Mouse (Mus musculus) CH12.LX (cell line): ENCODE measurements at regions not wholly inside any gene's neighbourhood (a gene's known extent, or its start where the extent isn't known, plus 50 kb on each side); places are given as distances from the start of the nearest gene placed in this dataset.
"Not testable (repeated sequence)": the region's sequence is repeated elsewhere in the genome, so short reads cannot be mapped to it uniquely, and the experiment has no call there.

ENCODE experiments used
- CHD2 ChIP-seq: IDR thresholded peaks from 2 replicates; pipeline ENCODE4 v1.6.1; 2011; ENCODE audit warnings: low read length, improper control_type of control experiment
- CTCF ChIP-seq, 2 experiments: IDR thresholded peaks in 1 of 2; conservative IDR thresholded peaks in 1 of 2; 2 replicates each; pipeline ENCODE4 v1.5.1; 2011 to 2012; ENCODE audit warnings: low read depth in 2 of 2, low read length in 2 of 2, improper control_type of control experiment in 1 of 2, inconsistent platforms in 1 of 2, mild to moderate bottlenecking in 1 of 2, moderate library complexity in 1 of 2
- ZNF384 ChIP-seq: IDR thresholded peaks from 2 replicates; pipeline ENCODE4 v1.6.1; 2012; ENCODE audit warnings: low read depth, low read length, improper control_type of control experiment, inconsistent platforms

DNA sequence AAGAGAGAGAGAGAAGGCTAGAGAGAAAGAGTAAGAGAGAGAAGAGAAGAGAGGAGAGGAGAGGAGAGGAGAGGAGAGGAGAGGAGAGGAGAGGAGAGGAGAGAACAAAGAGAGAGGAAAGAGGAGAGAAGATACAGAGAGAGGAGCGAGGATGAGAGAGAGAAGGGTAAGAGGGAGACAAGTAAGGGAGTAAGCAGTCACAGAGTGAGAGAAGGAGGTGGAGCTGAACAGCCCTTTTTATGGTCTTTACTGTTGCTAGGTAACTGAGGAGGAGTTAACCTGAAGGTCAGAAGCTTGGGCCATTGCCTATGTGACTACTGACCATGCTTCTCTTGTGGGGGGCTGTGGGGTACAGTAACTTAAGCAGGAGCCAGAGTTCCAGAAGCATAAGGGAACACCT is 430.2 kb downstream of the 1190002N15Rik start:
- TF ChIP-seq CTCF (conservative IDR thresholded peaks at IDR 0.05 in 1 of 2, IDR thresholded peaks at IDR 0.05 in 1 of 2; ENCODE audit: low read depth in 2 of 2, low read length in 2 of 2); ZNF384; CHD2: not testable (repeated sequence)
